ENCODE assay signal across 30 mouse cellular contexts in the genomic region with DNA sequence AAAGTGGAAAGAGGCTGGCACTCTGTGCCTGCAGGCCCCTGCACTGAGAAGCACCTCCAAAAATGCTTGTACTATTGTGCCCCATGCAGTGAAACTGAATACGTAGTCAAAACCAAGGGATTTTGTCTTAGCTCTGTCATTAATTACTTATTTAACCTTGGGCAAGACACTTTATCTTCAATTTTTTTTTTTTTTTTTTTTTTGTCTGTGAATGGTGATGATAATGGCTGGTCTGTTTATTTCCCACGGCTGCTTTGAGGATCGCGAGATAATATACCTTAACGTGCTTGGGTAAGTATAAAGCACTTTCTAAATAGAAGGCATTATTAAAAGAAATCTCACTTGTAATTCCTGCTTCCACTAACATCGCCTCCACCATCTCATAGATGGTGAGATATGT.
"Had no signal": no experiment of that assay in that cellular context is flagged by ENCODE, and none has a peak within 500 bp of the region (broad histone marks: within the 10 kb centered on the region; RNA-seq: fewer than 3 reads in every experiment).

No protein-coding gene starts in this region.

- H3K36me3 ChIP-seq: heart, embryonic 12.5 days; heart, embryonic 13.5 days; heart, embryonic 15.5 days; hindbrain, embryonic 10.5 days; hindbrain, embryonic 12.5 days; hindbrain, embryonic 13.5 days; hindbrain, embryonic 15.5 days; intestine, embryonic 15.5 days; kidney, embryonic 15.5 days had no signal

- H3K27ac ChIP-seq: heart, embryonic 13.5 days; heart, embryonic 15.5 days; hindbrain, embryonic 10.5 days; hindbrain, embryonic 12.5 days; hindbrain, embryonic 13.5 days; hindbrain, embryonic 14.5 days; hindbrain, embryonic 15.5 days; hindbrain, postnatal 0 days; intestine, embryonic 15.5 days; kidney, embryonic 15.5 days; kidney, postnatal 0 days; layer of hippocampus, adult 2 months; left cerebral cortex, adult 2 months had no signal

- H3K4me1 ChIP-seq: heart, embryonic 12.5 days; hindbrain, embryonic 12.5 days had no signal

- H3K9me3 ChIP-seq: heart, embryonic 12.5 days; heart, embryonic 13.5 days; heart, embryonic 15.5 days; hindbrain, embryonic 10.5 days; hindbrain, embryonic 12.5 days; hindbrain, embryonic 13.5 days; hindbrain, embryonic 15.5 days; intestine, embryonic 15.5 days; kidney, embryonic 15.5 days had no signal

- H3K27me3 ChIP-seq: hindbrain, embryonic 12.5 days; hindbrain, embryonic 13.5 days; hindbrain, embryonic 15.5 days; intestine, embryonic 15.5 days; kidney, embryonic 15.5 days had no signal

- DNase-seq: heart, postnatal 10 days; heart, postnatal 14 days; heart, postnatal 36 days; heart, postnatal 4 days; kidney, adult 11 months; kidney, adult 18-20 months; kidney, adult 2 months; kidney, adult 8-10 months; kidney, adult 9 months; kidney, postnatal 10 days; kidney, postnatal 14 days; kidney, postnatal 25 days; kidney, postnatal 36 days; kidney, postnatal 4 days; layer of hippocampus, adult 9-11 months; layer of hippocampus, postnatal 36 days had no signal

- H3K4me3 ChIP-seq: heart, embryonic 12.5 days; heart, embryonic 13.5 days; heart, embryonic 15.5 days; hindbrain, embryonic 10.5 days; hindbrain, embryonic 12.5 days; hindbrain, embryonic 13.5 days; hindbrain, embryonic 15.5 days; intestine, embryonic 15.5 days; kidney, embryonic 15.5 days; layer of hippocampus, adult 2 months; left cerebral cortex, adult 2 months had no signal

- H3K9ac ChIP-seq: heart, embryonic 12.5 days; heart, embryonic 13.5 days; heart, embryonic 15.5 days; hindbrain, embryonic 12.5 days; hindbrain, embryonic 13.5 days; hindbrain, embryonic 14.5 days; hindbrain, embryonic 15.5 days; intestine, embryonic 15.5 days; kidney, embryonic 15.5 days had no signal
